Mouse (Mus musculus): ENCODE measurements around the gene Tead4. TPM values are rescaled to one million over a fixed set of nuclear protein-coding genes. Genes with fewer than 3 reads are reported as not detected.

The Tead4 gene
- 1.6 and 2.8 TPM in 2 replicates for polyA plus RNA-seq (2015; fragmentation: Nextera tagmentation; extraction: Ambion mirVana)

GRCm38 (mm10) chr6:128300134-128301001 is at the start of gene Tead4:
Gene Tead4, minus strand, starts transcription at chr6:128300823.
- Histone ChIP-seq H3K4me2 (peak within 1 kb of the TSS; percentile 94), H3K27me3 (replicated peaks) (peaks cover 31% of the 10 kb centered on the region), H3K4me1 (peaks cover 25% of the 10 kb centered on the region), H3K9me3 (no peaks in the 10 kb centered on the region), H3K4me3 (replicated peaks) (peak within 1 kb of the TSS; percentile 73), H3K27ac (peak within 1 kb of the TSS; percentile 70), H3K9ac (peak within 1 kb of the TSS; percentile 34; the same call in 1 of the 2 replicates), H3K36me3 (no peaks in the 10 kb centered on the region)
- peak; percentile 87 for ATAC-seq (ENCODE audit: insufficient read depth, low FRiP score, low read depth)
- WGBS, result under 1% methylated on average over 70 of the region's 81 CpGs

- no peak; the same call in 1 of the 2 replicates for ATAC-seq (ENCODE audit: insufficient read depth, low FRiP score, low read depth)
- Histone ChIP-seq H3K9me3 (no peaks in the 10 kb centered on the region), H3K27me3 (replicated peaks) (no peaks in the 10 kb centered on the region), H3K4me2 (no peak overlapping the region), H3K9ac (no peak overlapping the region), H3K4me1 (peaks cover 8% of the 10 kb centered on the region), H3K36me3 (no peaks in the 10 kb centered on the region), H3K27ac (0 out of 2 replicates have a peak overlapping the region, but pooled peaks have one; percentile 18), H3K4me3 (replicated peaks) (no peak overlapping the region)
- 59% methylated on average over 7 of the region's 7 CpGs for WGBS
Measured at GRCm38 (mm10) chr6:128349711-128350110, 49.1 kb upstream of the Tead4 start.

GRCm38 (mm10) chr6:128346782-128347181 is 46.2 kb upstream of the Tead4 start:
- no peak overlapping the region for H3K4me2 ChIP-seq
- H3K27me3 ChIP-seq (replicated peaks), result no peaks in the 10 kb centered on the region
- no peak for ATAC-seq (ENCODE audit: insufficient read depth, low FRiP score, low read depth)
- no peaks in the 10 kb centered on the region for H3K9me3 ChIP-seq
- H3K27ac ChIP-seq, result no peak overlapping the region
- 72% methylated on average over 6 of the region's 6 CpGs for WGBS
- H3K9ac ChIP-seq, result no peak overlapping the region
- no peak overlapping the region for H3K4me3 ChIP-seq (replicated peaks)
- H3K36me3 ChIP-seq, result peaks cover 8% of the 10 kb centered on the region; the same call in 1 of the 2 replicates
- H3K4me1 ChIP-seq, result no peaks in the 10 kb centered on the region; the same call in 1 of the 2 replicates

- no peak overlapping the region for H3K4me3 ChIP-seq (replicated peaks)
- H3K4me2 ChIP-seq, result no peak overlapping the region
- no peak overlapping the region for H3K27ac ChIP-seq
- no peaks in the 10 kb centered on the region; the same call in 1 of the 2 replicates for H3K4me1 ChIP-seq
- H3K27me3 ChIP-seq (replicated peaks), result no peaks in the 10 kb centered on the region
- no peak overlapping the region for H3K9ac ChIP-seq
- H3K36me3 ChIP-seq, result peaks cover 8% of the 10 kb centered on the region; the same call in 1 of the 2 replicates
- no peaks in the 10 kb centered on the region for H3K9me3 ChIP-seq
- WGBS, result 74% methylated on average over 10 of the region's 10 CpGs
- ATAC-seq (ENCODE audit: insufficient read depth, low FRiP score, low read depth), result no peak
Measured at GRCm38 (mm10) chr6:128345623-128346022, 45.0 kb upstream of the Tead4 start.

GRCm38 (mm10) chr6:128341956-128342723 is 41.5 kb upstream of the Tead4 start:
- ATAC-seq (ENCODE audit: insufficient read depth, low FRiP score, low read depth), result no peak
- Histone ChIP-seq H3K36me3 (peaks cover 8% of the 10 kb centered on the region; the same call in 1 of the 2 replicates), H3K4me2 (no peak overlapping the region), H3K9me3 (no peaks in the 10 kb centered on the region), H3K4me3 (replicated peaks) (no peak overlapping the region), H3K27me3 (replicated peaks) (no peaks in the 10 kb centered on the region), H3K27ac (no peak overlapping the region), H3K4me1 (0 out of 2 replicates have a peak, but pooled peaks cover 9% of the 10 kb centered on the region), H3K9ac (no peak overlapping the region)
- WGBS, result 77% methylated on average over 11 of the region's 11 CpGs

GRCm38 (mm10) chr6:128338876-128339275 is 38.3 kb upstream of the Tead4 start:
- Histone ChIP-seq H3K9ac (no peak overlapping the region), H3K4me2 (no peak overlapping the region), H3K36me3 (peaks cover 11% of the 10 kb centered on the region; the same call in 1 of the 2 replicates), H3K27me3 (replicated peaks) (no peaks in the 10 kb centered on the region), H3K27ac (0 out of 2 replicates have a peak overlapping the region, but pooled peaks have one; percentile 40), H3K4me3 (replicated peaks) (no peak overlapping the region), H3K9me3 (no peaks in the 10 kb centered on the region), H3K4me1 (0 out of 2 replicates have a peak, but pooled peaks cover 9% of the 10 kb centered on the region)
- 29% methylated on average over 5 of the region's 5 CpGs for WGBS
- ATAC-seq (ENCODE audit: insufficient read depth, low FRiP score, low read depth), result 0 out of 2 replicates have a peak, but pooled peaks have one; percentile 23

GRCm38 (mm10) chr6:128337467-128337866 is 36.8 kb upstream of the Tead4 start:
- ATAC-seq (ENCODE audit: insufficient read depth, low FRiP score, low read depth), result no peak
- 69% methylated on average over 7 of the region's 7 CpGs for WGBS
- no peak overlapping the region for H3K27ac ChIP-seq

GRCm38 (mm10) chr6:128334397-128335124 is 33.9 kb upstream of the Tead4 start:
- Histone ChIP-seq H3K27me3 (replicated peaks) (no peaks in the 10 kb centered on the region), H3K9me3 (no peaks in the 10 kb centered on the region), H3K27ac (no peak overlapping the region), H3K4me3 (replicated peaks) (no peak overlapping the region), H3K36me3 (peaks cover 16% of the 10 kb centered on the region; the same call in 1 of the 2 replicates), H3K4me1 (0 out of 2 replicates have a peak, but pooled peaks cover 6% of the 10 kb centered on the region), H3K9ac (no peak overlapping the region), H3K4me2 (no peak overlapping the region)
- 21% methylated on average over 12 of the region's 12 CpGs for WGBS
- no peak for ATAC-seq (ENCODE audit: insufficient read depth, low FRiP score, low read depth)

More at GRCm38 (mm10) chr6:128337467-128337866, 36.8 kb upstream of the Tead4 start:
- Histone ChIP-seq H3K4me2 (no peak overlapping the region), H3K36me3 (0 out of 2 replicates have a peak, but pooled peaks cover 10% of the 10 kb centered on the region), H3K9ac (no peak overlapping the region), H3K4me3 (replicated peaks) (no peak overlapping the region), H3K27me3 (replicated peaks) (no peaks in the 10 kb centered on the region), H3K4me1 (0 out of 2 replicates have a peak, but pooled peaks cover 9% of the 10 kb centered on the region), H3K9me3 (no peaks in the 10 kb centered on the region)

- Histone ChIP-seq H3K36me3 (peaks cover 18% of the 10 kb centered on the region; the same call in 1 of the 2 replicates), H3K4me2 (no peak overlapping the region), H3K4me3 (replicated peaks) (no peak overlapping the region), H3K9me3 (no peaks in the 10 kb centered on the region), H3K27ac (no peak overlapping the region), H3K9ac (no peak overlapping the region), H3K4me1 (no peaks in the 10 kb centered on the region), H3K27me3 (replicated peaks) (no peaks in the 10 kb centered on the region)
- ATAC-seq (ENCODE audit: insufficient read depth, low FRiP score, low read depth), result peak; percentile 7; the same call in 1 of the 2 replicates
- WGBS, result 9% methylated on average over 4 of the region's 4 CpGs
Measured at GRCm38 (mm10) chr6:128318317-128318716, 17.7 kb upstream of the Tead4 start.

- Histone ChIP-seq H3K36me3 (no peaks in the 10 kb centered on the region), H3K27ac (no peak overlapping the region), H3K4me1 (no peaks in the 10 kb centered on the region), H3K9me3 (no peaks in the 10 kb centered on the region), H3K4me2 (no peak overlapping the region), H3K27me3 (replicated peaks) (no peaks in the 10 kb centered on the region), H3K4me3 (replicated peaks) (no peak overlapping the region), H3K9ac (no peak overlapping the region)
- WGBS, result 75% methylated on average over 8 of the region's 8 CpGs
- no peak for ATAC-seq (ENCODE audit: insufficient read depth, low FRiP score, low read depth)
Measured at GRCm38 (mm10) chr6:128315597-128315996, 15.0 kb upstream of the Tead4 start.

GRCm38 (mm10) chr6:128314796-128315195 is 14.2 kb upstream of the Tead4 start:
- Histone ChIP-seq H3K27ac (no peak overlapping the region), H3K4me3 (replicated peaks) (no peak overlapping the region), H3K9me3 (no peaks in the 10 kb centered on the region), H3K36me3 (no peaks in the 10 kb centered on the region), H3K27me3 (replicated peaks) (no peaks in the 10 kb centered on the region), H3K9ac (no peak overlapping the region), H3K4me1 (no peaks in the 10 kb centered on the region), H3K4me2 (no peak overlapping the region)
- ATAC-seq (ENCODE audit: insufficient read depth, low FRiP score, low read depth), result no peak
- 83% methylated on average over 6 of the region's 6 CpGs for WGBS
